Mouse (Mus musculus) myocyte (in vitro differentiated cells): ENCODE data around the gene Glt1d1. TPM values are rescaled to one million over a fixed set of nuclear protein-coding genes. Genes with fewer than 3 reads are reported as not detected.
A peak's percentile ranks its signal among the peaks of the same experiment; 100 is the strongest.

Experiments used
- H3K27me3 ChIP-seq: one replicate; pipeline ENCODE4 v1.6.1; 2011; ENCODE audit not compliant: control insufficient read depth, insufficient read depth, insufficient read length
- H3K36me3 ChIP-seq: one replicate; pipeline ENCODE4 v1.6.1; 2011; ENCODE audit not compliant: control insufficient read depth, insufficient read depth
- H3K4me2 ChIP-seq: one replicate; pipeline ENCODE4 v1.6.1; 2011; ENCODE audit warnings: low read depth, control low read depth
- H3K4me3 ChIP-seq: one replicate; pipeline ENCODE4 v1.5.1; 2011; ENCODE audit warnings: mild to moderate bottlenecking, control low read depth, moderate library complexity
- H3K79me2 ChIP-seq: one replicate; pipeline ENCODE4 v1.6.1; 2011; ENCODE audit not compliant: control insufficient read depth, insufficient read depth
- H3ac ChIP-seq: one replicate; pipeline ENCODE4 v1.6.1; 2011; ENCODE audit not compliant: control insufficient read depth, insufficient read length
- CEBPB ChIP-seq: IDR thresholded peaks from 2 replicates; pipeline ENCODE4 v1.6.1; 2011; ENCODE audit warnings: mild to moderate bottlenecking, moderate library complexity; ENCODE audit not compliant: poor library complexity, insufficient read depth, severe bottlenecking
- E2F4 ChIP-seq: IDR thresholded peaks from one replicate; pipeline ENCODE4 v1.6.1; 2011; ENCODE audit warnings: mild to moderate bottlenecking, control low read depth, moderate library complexity; ENCODE audit not compliant: insufficient read depth
- MAX ChIP-seq: IDR thresholded peaks from one replicate; pipeline ENCODE4 v1.6.1; 2011; ENCODE audit warnings: low read depth, mild to moderate bottlenecking, control low read depth
- MYOD1 ChIP-seq, 3 experiments: IDR thresholded peaks; one replicate each; pipeline ENCODE4 v1.6.1; 2011; ENCODE audit warnings: control low read depth in 2 of 3, low read depth in 2 of 3, mild to moderate bottlenecking in 2 of 3, moderate library complexity in 1 of 3; ENCODE audit not compliant: insufficient read length in 2 of 3, control insufficient read depth in 1 of 3
- MYOG ChIP-seq, 3 experiments: IDR thresholded peaks; one replicate each; pipeline ENCODE4 v1.6.1; 2011; ENCODE audit warnings: control low read depth in 2 of 3, low read depth in 2 of 3, mild to moderate bottlenecking in 2 of 3; ENCODE audit not compliant: insufficient read length in 2 of 3, control insufficient read depth in 1 of 3, insufficient read depth in 1 of 3
- POLR2A ChIP-seq: IDR thresholded peaks from one replicate; pipeline ENCODE4 v1.6.1; 2011; ENCODE audit warnings: low read depth, mild to moderate bottlenecking, control low read depth, moderate library complexity; ENCODE audit not compliant: insufficient read length
- POLR2AphosphoS2 ChIP-seq: IDR thresholded peaks from one replicate; pipeline ENCODE4 v1.6.1; 2011; ENCODE audit warnings: low read depth, control low read depth; ENCODE audit not compliant: insufficient read length
- REST ChIP-seq: IDR thresholded peaks from one replicate; pipeline ENCODE4 v1.6.1; 2011; ENCODE audit warnings: mild to moderate bottlenecking, control low read depth, moderate library complexity; ENCODE audit not compliant: insufficient read depth, insufficient read length
- SRF ChIP-seq: IDR thresholded peaks from one replicate; pipeline ENCODE4 v1.6.1; 2011; ENCODE audit warnings: low read depth; ENCODE audit not compliant: control insufficient read depth, insufficient read length
- TCF12 ChIP-seq: IDR thresholded peaks from one replicate; pipeline ENCODE4 v1.6.1; 2011; ENCODE audit warnings: mild to moderate bottlenecking, control low read depth; ENCODE audit not compliant: poor library complexity, insufficient read depth, severe bottlenecking
- TCF3 ChIP-seq: IDR thresholded peaks from one replicate; pipeline ENCODE4 v1.6.1; 2011; ENCODE audit warnings: low read depth, control low read depth; ENCODE audit not compliant: insufficient read length
- USF1 ChIP-seq: IDR thresholded peaks from one replicate; pipeline ENCODE4 v1.6.1; 2011; ENCODE audit warnings: low read depth, mild to moderate bottlenecking, control low read depth, moderate library complexity
- polyA plus RNA-seq: library from polyadenylated mRNA; unstranded; fragments of >200 nt; fragmentation: generic; extraction: Trizol; gene quantifications from one replicate; pipeline ENCODE4 v1.2.1, GENCODE M21; 2012; ENCODE audit warnings: missing spikeins

The Glt1d1 gene
- polyA plus RNA-seq, 1 experiment, result not detected

- Histone ChIP-seq H3K36me3 (peaks cover 7% of the 10 kb centered on the region), H3ac (no peak overlapping the region), H3K27me3 (no peaks in the 10 kb centered on the region), H3K79me2 (peaks cover 93% of the 10 kb centered on the region), H3K4me3 (no peak overlapping the region), H3K4me2 (peak overlapping the region; percentile 61)
- TF ChIP-seq USF1 (peak; percentile 76), MYOG (IDR thresholded peaks at IDR 0.05; ENCODE audit: control insufficient read depth in 1 of 3, insufficient read depth in 1 of 3, insufficient read length in 2 of 3, low read depth in 2 of 3) (peak in 2 of 3 experiments; percentile 7 to 60), MYOD1 (IDR thresholded peaks at IDR 0.05; ENCODE audit: control insufficient read depth in 1 of 3, insufficient read length in 2 of 3, low read depth in 2 of 3) (peak in 1 of 3 experiments; percentile 51), TCF12 (no peak), CEBPB (no peak), MAX (no peak), POLR2A (no peak)
Measured at GRCm38 (mm10) chr5:127610787-127611509, 21.1 kb upstream of the Glt1d1 start.

- H3K4me3 ChIP-seq, result no peak overlapping the region
- no peaks in the 10 kb centered on the region for H3K36me3 ChIP-seq
- peaks cover 95% of the 10 kb centered on the region for H3K79me2 ChIP-seq
- TF ChIP-seq MAX, result no peak
- TF ChIP-seq SRF, result no peak
- TF ChIP-seq MYOG (IDR thresholded peaks at IDR 0.05; ENCODE audit: control insufficient read depth in 1 of 3, insufficient read depth in 1 of 3, insufficient read length in 2 of 3, low read depth in 2 of 3), result no peak
- TF ChIP-seq POLR2A, result no peak
- TF ChIP-seq TCF3, result no peak
- TF ChIP-seq MYOD1 (IDR thresholded peaks at IDR 0.05; ENCODE audit: control insufficient read depth in 1 of 3, insufficient read length in 2 of 3, low read depth in 2 of 3), result no peak
- no peak for TF ChIP-seq USF1
- TF ChIP-seq POLR2AphosphoS2, result no peak
- TF ChIP-seq CEBPB, result no peak
- no peak for TF ChIP-seq TCF12
- TF ChIP-seq REST, result no peak
- no peak for TF ChIP-seq E2F4
- peak overlapping the region; percentile 61 for H3K4me2 ChIP-seq
- H3K27me3 ChIP-seq, result no peaks in the 10 kb centered on the region
- H3ac ChIP-seq, result no peak overlapping the region
Measured at GRCm38 (mm10) chr5:127611881-127612280, 20.2 kb upstream of the Glt1d1 start.

GRCm38 (mm10) chr5:127612397-127612796 is 19.7 kb upstream of the Glt1d1 start:
- Histone ChIP-seq H3K4me2 (no peak overlapping the region), H3K36me3 (no peaks in the 10 kb centered on the region)
- no peak for TF ChIP-seq CEBPB
- TF ChIP-seq REST, result no peak
- TF ChIP-seq POLR2A, result no peak
- TF ChIP-seq POLR2AphosphoS2, result no peak

GRCm38 (mm10) chr5:127615459-127615858 is 16.6 kb upstream of the Glt1d1 start:
- no peak for TF ChIP-seq CEBPB
- TF ChIP-seq POLR2AphosphoS2, result no peak
- TF ChIP-seq USF1, result no peak
- no peak for TF ChIP-seq MYOG (IDR thresholded peaks at IDR 0.05; ENCODE audit: control insufficient read depth in 1 of 3, insufficient read depth in 1 of 3, insufficient read length in 2 of 3, low read depth in 2 of 3)
- TF ChIP-seq POLR2A, result no peak
- no peak for TF ChIP-seq E2F4
- no peak for TF ChIP-seq MYOD1 (IDR thresholded peaks at IDR 0.05; ENCODE audit: control insufficient read depth in 1 of 3, insufficient read length in 2 of 3, low read depth in 2 of 3)
- TF ChIP-seq TCF12, result no peak
- no peak for TF ChIP-seq SRF
- no peak for TF ChIP-seq REST
- Histone ChIP-seq H3K36me3 (no peaks in the 10 kb centered on the region), H3K4me3 (peak overlapping the region; percentile 47), H3K4me2 (peak overlapping the region; percentile 98), H3K27me3 (no peaks in the 10 kb centered on the region), H3K79me2 (peaks cover 62% of the 10 kb centered on the region), H3ac (peak overlapping the region; percentile 93)

More at GRCm38 (mm10) chr5:127612397-127612796, 19.7 kb upstream of the Glt1d1 start:
- H3K27me3 ChIP-seq, result no peaks in the 10 kb centered on the region
- H3K79me2 ChIP-seq, result peaks cover 89% of the 10 kb centered on the region
- H3K4me3 ChIP-seq, result no peak overlapping the region
- H3ac ChIP-seq, result no peak overlapping the region

- Histone ChIP-seq H3K36me3 (no peaks in the 10 kb centered on the region), H3ac (peak overlapping the region; percentile 93), H3K79me2 (peaks cover 55% of the 10 kb centered on the region), H3K4me3 (peak overlapping the region; percentile 47), H3K4me2 (peak overlapping the region; percentile 98), H3K27me3 (no peaks in the 10 kb centered on the region)
- TF ChIP-seq MYOD1 (IDR thresholded peaks at IDR 0.05; ENCODE audit: control insufficient read depth in 1 of 3, insufficient read length in 2 of 3, low read depth in 2 of 3) (no peak), E2F4 (no peak), POLR2AphosphoS2 (no peak), TCF12 (no peak), REST (no peak), MAX (no peak), TCF3 (no peak), MYOG (IDR thresholded peaks at IDR 0.05; ENCODE audit: control insufficient read depth in 1 of 3, insufficient read depth in 1 of 3, insufficient read length in 2 of 3, low read depth in 2 of 3) (no peak), CEBPB (no peak), SRF (no peak), USF1 (no peak)
Measured at GRCm38 (mm10) chr5:127616151-127616550, 15.9 kb upstream of the Glt1d1 start.
